22 mouse cellular contexts compared by ENCODE assay signal in the genomic region with DNA sequence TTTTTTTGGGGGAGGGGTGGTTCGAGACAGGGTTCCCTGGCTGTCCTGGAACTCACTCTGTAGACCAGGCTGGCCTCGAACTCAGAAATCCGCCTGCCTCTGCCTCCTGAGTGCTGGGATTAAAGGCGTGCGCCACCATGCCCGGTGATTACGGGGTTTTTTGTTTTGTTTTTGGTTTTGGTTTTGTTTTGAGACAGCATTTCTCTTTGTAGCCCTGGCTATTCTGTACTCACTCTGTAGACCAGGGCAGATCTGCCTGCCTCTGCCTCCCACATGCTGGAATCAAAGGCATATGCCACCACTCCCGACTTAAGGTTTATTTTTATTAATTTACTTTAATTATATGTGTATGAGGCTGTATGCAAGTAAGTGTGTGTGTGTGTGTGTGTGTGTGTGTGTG. TPM values are rescaled to one million over a fixed set of nuclear protein-coding genes. Genes with fewer than 3 reads are reported as not detected.
DNase-seq lines count a peak whose midpoint lies in the region; ATAC-seq and TF ChIP-seq lines count a peak whose summit lies in the region.
"Not testable (repeated sequence)": the region's sequence is repeated elsewhere in the genome, so short reads cannot be mapped to it uniquely, and the experiment has no call there.
"Had no signal": no experiment of that assay in that cellular context is flagged by ENCODE, and none has a peak within 500 bp of the region (broad histone marks: within the 10 kb centered on the region; RNA-seq: fewer than 3 reads in every experiment).

No protein-coding gene starts in this region.

- peak; percentile 62 for ATAC-seq in CD4-positive, CD25-positive, alpha-beta regulatory T cell, adult 4 months
- peak; percentile 69 for ATAC-seq in activated CD4-positive, CD25-positive, alpha-beta regulatory T cell, adult 4 months
- peak; percentile 61 for ATAC-seq in inflammation-experienced regulatory T-cells, adult 6 months

- peak; percentile 66 for DNase-seq in A20 (ENCODE audit: low read depth, low spot score)
- not testable (repeated sequence) for DNase-seq in MEL (ENCODE audit: low read depth, low spot score)
- DNase-seq in heart, adult 11 months = peak; percentile 79
- peak; percentile 70 for DNase-seq in induced T-regulatory cell, adult 2 months (ENCODE audit: low read depth)
- DNase-seq in splenic B cell, adult 2 months (ENCODE audit: low read depth, low spot score) = peak; percentile 42

- H3K9ac ChIP-seq in MEL (ENCODE audit: control insufficient read depth, low read depth, low read length, poor library complexity, severe bottlenecking) = not testable (repeated sequence)

- H3K27ac ChIP-seq in MEL (ENCODE audit: control insufficient read depth, low read depth, low read length) = peak overlapping the region; percentile 77

- H3K4me3 ChIP-seq in MEL (ENCODE audit: control insufficient read depth in 1 of 2, insufficient read depth in 1 of 2, low read depth in 2 of 2, low read length in 2 of 2) = not testable (repeated sequence)

- not testable (repeated sequence) for TF ChIP-seq RAD21 in MEL (IDR thresholded peaks at IDR 0.05; ENCODE audit: low read depth, low read length)

- H3K4me1 ChIP-seq in MEL (ENCODE audit: control insufficient read depth in 1 of 2, insufficient read depth in 2 of 2, low read length in 2 of 2) = peaks cover 0 to 32% of the 10 kb centered on the region in 2 experiments; a peak in 2 of 4 replicates

- not testable (repeated sequence) for H3K79me2 ChIP-seq in MEL (ENCODE audit: control insufficient read depth, insufficient read depth, low read length, poor library complexity)

- peaks cover 1 to 22% of the 10 kb centered on the region in 2 experiments for H3K36me3 ChIP-seq in MEL (ENCODE audit: control insufficient read depth in 1 of 2, insufficient read depth in 2 of 2, low read length in 2 of 2)
- peaks cover 18% of the 10 kb centered on the region for H3K36me3 ChIP-seq in splenic B cell, adult 2 months (ENCODE audit: control insufficient read depth, insufficient read depth, low read length, poor library complexity, severe bottlenecking)

- TF ChIP-seq POLR2A in MEL (IDR thresholded peaks at IDR 0.05; ENCODE audit: control insufficient read depth in 1 of 2, insufficient read depth in 1 of 2, low read depth in 1 of 2, low read length in 2 of 2, poor library complexity in 1 of 2) = not testable (repeated sequence)

- H3K9me3 ChIP-seq in MEL (replicated peaks; ENCODE audit: insufficient read depth, low read length) = not testable (repeated sequence)

- not testable (repeated sequence) for H3K27me3 ChIP-seq in MEL (ENCODE audit: control insufficient read depth in 1 of 2, insufficient read depth in 2 of 2, low read length in 2 of 2); splenic B cell, adult 2 months (ENCODE audit: control insufficient read depth, insufficient read depth, low read length, poor library complexity, severe bottlenecking)

- not testable (repeated sequence) for TF ChIP-seq EP300 in MEL (IDR thresholded peaks at IDR 0.05; ENCODE audit: low read depth in 1 of 2, low read length in 2 of 2)

- not testable (repeated sequence) for TF ChIP-seq CTCF in MEL (IDR thresholded peaks at IDR 0.05 in 2 of 3, conservative IDR thresholded peaks at IDR 0.05 in 1 of 3; ENCODE audit: control insufficient read depth in 1 of 3, insufficient read depth in 1 of 3, low read depth in 2 of 3, low read length in 3 of 3, poor library complexity in 1 of 3, severe bottlenecking in 1 of 3)

RNA-seq across cellular contexts. Expression of gene Phldb3, which starts 7.8 kb away (rescaled TPM):
- under 1 TPM in 1 of 2 experiments, not detected in 1; 0.90 TPM for polyA plus RNA-seq in CD4-positive, CD25-positive, alpha-beta regulatory T cell, adult 4 months (2017; shearing (Covaris generic))
- 6.0 and 6.4 TPM in 2 replicates for total RNA-seq in MEL (2012; rRNA removed)
- polyA plus RNA-seq in MEL (2012; ENCODE audit: insufficient read depth in 1 of 2, insufficient read length in 2 of 2, low read depth in 1 of 2, low replicate concordance in 2 of 2, missing spikeins in 1 of 2) = 10 to 100 TPM in 1 of 2 experiments, not detected in 1; 10.8 TPM
- under 1 TPM; 0.25 to 0.73 TPM for polyA plus RNA-seq in activated CD4-positive, CD25-positive, alpha-beta regulatory T cell, adult 4 months (2017; shearing (Covaris generic))
- 1 to 10 TPM in 1 of 3 experiments, under 1 TPM in 2; 0.22 to 1.2 (median 0.31) TPM for polyA plus RNA-seq in inflammation-experienced regulatory T-cells, adult 6 months (2017; shearing (Covaris generic))

RNA-seq across cellular contexts. Expression of gene Lypd3, which starts 18.0 kb away (rescaled TPM):
- not detected for polyA plus RNA-seq in CD4-positive, CD25-positive, alpha-beta regulatory T cell, adult 4 months (2017; shearing (Covaris generic))
- total RNA-seq in MEL (2012; rRNA removed) = not detected in 2 replicates
- not detected for polyA plus RNA-seq in MEL (2012; ENCODE audit: insufficient read depth in 1 of 2, insufficient read length in 2 of 2, low read depth in 1 of 2, low replicate concordance in 2 of 2, missing spikeins in 1 of 2)
- not detected for polyA plus RNA-seq in activated CD4-positive, CD25-positive, alpha-beta regulatory T cell, adult 4 months (2017; shearing (Covaris generic))
- not detected for polyA plus RNA-seq in inflammation-experienced regulatory T-cells, adult 6 months (2017; shearing (Covaris generic))
- total RNA-seq: CH12.LX, G1E had no signal
- polyA plus RNA-seq: C2C12, G1E, Patski had no signal

RNA-seq across cellular contexts. Expression of gene Zfp575, which starts 30.9 kb away (rescaled TPM):
- polyA plus RNA-seq in CD4-positive, CD25-positive, alpha-beta regulatory T cell, adult 4 months (2017; shearing (Covaris generic)) = under 1 TPM in 1 of 2 experiments, not detected in 1; 0.31 TPM
- 0.26 and 0.58 TPM in 2 replicates for total RNA-seq in MEL (2012; rRNA removed)
- polyA plus RNA-seq in MEL (2012; ENCODE audit: insufficient read depth in 1 of 2, insufficient read length in 2 of 2, low read depth in 1 of 2, low replicate concordance in 2 of 2, missing spikeins in 1 of 2) = under 1 TPM in 1 of 2 experiments, not detected in 1; 0.50 TPM
- under 1 TPM in 1 of 2 experiments, not detected in 1; 0.12 TPM for polyA plus RNA-seq in activated CD4-positive, CD25-positive, alpha-beta regulatory T cell, adult 4 months (2017; shearing (Covaris generic))
- under 1 TPM in 2 of 3 experiments, not detected in 1; 0.13 to 0.20 TPM for polyA plus RNA-seq in inflammation-experienced regulatory T-cells, adult 6 months (2017; shearing (Covaris generic))
- polyA plus RNA-seq: G1E, Patski had no signal

RNA-seq across cellular contexts. Expression of gene Ethe1, which starts 31.0 kb away (rescaled TPM):
- polyA plus RNA-seq in CD4-positive, CD25-positive, alpha-beta regulatory T cell, adult 4 months (2017; shearing (Covaris generic)) = 10 to 100 TPM; 13.8 to 19.6 TPM
- 17.8 and 21.0 TPM in 2 replicates for total RNA-seq in MEL (2012; rRNA removed)
- 10 to 100 TPM in 1 of 2 experiments, not detected in 1; 33.3 TPM for polyA plus RNA-seq in MEL (2012; ENCODE audit: insufficient read depth in 1 of 2, insufficient read length in 2 of 2, low read depth in 1 of 2, low replicate concordance in 2 of 2, missing spikeins in 1 of 2)
- polyA plus RNA-seq in activated CD4-positive, CD25-positive, alpha-beta regulatory T cell, adult 4 months (2017; shearing (Covaris generic)) = 10 to 100 TPM; 19.0 to 21.6 TPM
- 10 to 100 TPM; 13.1 to 17.7 (median 17.6) TPM for polyA plus RNA-seq in inflammation-experienced regulatory T-cells, adult 6 months (2017; shearing (Covaris generic))

RNA-seq across cellular contexts. Expression of gene Tex101, which starts 58.1 kb away (rescaled TPM):
- polyA plus RNA-seq in CD4-positive, CD25-positive, alpha-beta regulatory T cell, adult 4 months (2017; shearing (Covaris generic)) = not detected
- total RNA-seq in MEL (2012; rRNA removed) = 0.15 TPM in 1 of 2 replicates, not detected in the other
- polyA plus RNA-seq in MEL (2012; ENCODE audit: insufficient read depth in 1 of 2, insufficient read length in 2 of 2, low read depth in 1 of 2, low replicate concordance in 2 of 2, missing spikeins in 1 of 2) = under 1 TPM in 1 of 2 experiments, not detected in 1; 0.08 TPM
- not detected for polyA plus RNA-seq in activated CD4-positive, CD25-positive, alpha-beta regulatory T cell, adult 4 months (2017; shearing (Covaris generic))
- polyA plus RNA-seq in inflammation-experienced regulatory T-cells, adult 6 months (2017; shearing (Covaris generic)) = not detected
- total RNA-seq: adrenal gland, adult 18-20 months; adrenal gland, adult 2 months; adrenal gland, adult 8-10 months; adrenal gland, postnatal 10 days; adrenal gland, postnatal 14 days; adrenal gland, postnatal 25 days; adrenal gland, postnatal 36 days; adrenal gland, postnatal 4 days; CH12.LX had no signal
- polyA plus RNA-seq: adrenal gland, adult 2 months; brain, embryonic 14.5 days; C2C12; cerebellum, adult 2 months; G1E; Patski had no signal

Comparison
In these comparisons a context has a peak if more than half of its experiments do, and no peak if none do; other contexts are left out.
1. RNA of gene Phldb3, which starts 7.8 kb away (polyA plus RNA-seq): 10.8 TPM in MEL; 0.90 TPM in CD4-positive, CD25-positive, alpha-beta regulatory T cell, adult 4 months, 0.25 to 0.73 TPM in activated CD4-positive, CD25-positive, alpha-beta regulatory T cell, adult 4 months and 0.22 to 1.2 TPM in inflammation-experienced regulatory T-cells, adult 6 months; every median in the first group is over 4 times any median in the second.
2. Peak in every context shown above with its lines, with median percentiles within 50 percentile points of each other: ATAC-seq.